Mouse (Mus musculus) left cerebral cortex, postnatal 25 days (tissue): ENCODE measurements at regions not wholly inside any gene's neighbourhood (a gene's known extent, or its start where the extent isn't known, plus 50 kb on each side); places are given as distances from the start of the nearest gene placed in this dataset.
"Not testable (repeated sequence)": the region's sequence is repeated elsewhere in the genome, so short reads cannot be mapped to it uniquely, and the experiment has no call there.

Experiments used
- DNase-seq, 2 experiments: peaks; one replicate each; pipeline ENCODE4 v3.0.0; 2022; ENCODE audit warnings: low spot score in 2 of 2, mixed read lengths in 1 of 2
- intact Hi-C: fragments of 180-260 bp; cut with DNase I; formaldehyde crosslinking; loops from one replicate; pipeline ENCODE4 v1.15.1; 2025

DNA sequence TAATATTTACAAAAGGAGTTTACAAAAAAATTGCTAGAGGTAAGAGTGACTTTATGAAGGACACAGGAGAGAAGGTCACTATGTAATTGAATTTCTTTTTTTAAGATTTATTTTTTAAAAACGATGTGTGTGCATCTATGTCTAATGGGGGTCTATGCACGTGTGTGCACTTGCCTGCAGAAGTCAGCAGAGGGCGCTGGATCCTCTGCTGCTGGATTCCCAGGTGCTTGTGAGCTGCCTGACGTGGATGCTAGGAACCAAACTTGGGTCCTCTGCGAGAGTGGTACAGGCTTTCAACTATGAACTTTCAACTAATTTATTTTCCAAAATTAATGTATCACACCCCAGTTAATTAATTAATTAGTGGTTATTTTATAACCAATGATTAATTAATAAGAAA lies 85.0 kb downstream of the Glrx3 start:
- intact Hi-C loops, result no loop called here
- DNase-seq, result no peak

DNA sequence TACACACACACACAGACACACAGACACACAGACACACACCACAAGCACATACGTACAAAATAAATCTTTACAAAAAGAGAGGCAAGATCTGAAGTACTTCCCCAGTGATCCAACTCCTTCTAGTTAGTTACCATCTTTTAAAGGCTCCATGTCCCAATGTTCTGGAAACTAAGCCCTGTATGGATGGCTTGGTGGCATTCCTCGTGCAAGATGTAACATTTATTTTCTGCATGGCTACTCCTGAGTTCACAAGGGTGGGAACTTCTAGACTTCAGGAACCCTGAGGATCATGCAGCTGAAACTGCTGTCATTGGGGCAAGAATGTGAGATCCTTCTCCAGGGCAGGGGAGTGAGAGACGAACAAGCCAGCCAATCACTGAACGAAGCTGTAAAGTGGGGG lies 96.1 kb downstream of the Glrx3 start:
- no peak for DNase-seq
- intact Hi-C loops, result no loop called here

- intact Hi-C loops, result loop anchor here (2.0 kb wide), 1 partner anchor 71 kb away; no protein-coding TSS in a partner anchor
- peak; percentile 45 to 56 for DNase-seq
Observed at GRCm38 (mm10) chr7:137549991-137550390, 112.6 kb downstream of the Glrx3 start.

GRCm38 (mm10) chr7:137552551-137553198 lies 115.3 kb downstream of the Glrx3 start:
- intact Hi-C loops, result no loop called here

GRCm38 (mm10) chr7:137555481-137555880 lies 118.1 kb downstream of the Glrx3 start:
- intact Hi-C loops, result no loop called here
- no peak for DNase-seq

More at GRCm38 (mm10) chr7:137552551-137553198, 115.3 kb downstream of the Glrx3 start:
- DNase-seq, result no peak

- DNase-seq, result no peak
- intact Hi-C loops, result no loop called here
Observed at GRCm38 (mm10) chr7:137557439-137557838, 120.0 kb downstream of the Glrx3 start.

DNA sequence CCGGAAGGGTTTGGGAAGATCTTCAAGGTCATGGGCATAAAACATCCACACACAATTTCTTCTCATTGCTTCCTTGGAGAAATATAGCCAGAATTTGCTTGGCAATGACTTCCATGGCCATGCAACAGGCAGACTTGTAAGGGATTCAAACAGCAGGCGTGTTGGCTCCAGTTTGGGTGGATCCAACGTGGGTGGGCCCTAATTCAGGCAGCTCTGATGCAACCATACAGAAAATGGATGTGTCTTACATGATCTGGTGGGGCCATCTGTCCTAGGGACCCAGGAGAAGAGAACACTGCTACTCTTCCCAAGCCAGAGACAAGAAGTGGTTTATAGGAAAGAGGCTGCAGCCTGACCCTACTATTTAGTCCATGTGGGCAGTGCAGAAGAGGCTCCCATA lies 121.5 kb downstream of the Glrx3 start:
- DNase-seq, result peak; percentile 18 to 91
- intact Hi-C loops, result no loop called here

- intact Hi-C loops, result no loop called here
Observed at GRCm38 (mm10) chr7:137570199-137570598, 132.8 kb downstream of the Glrx3 start.

DNA sequence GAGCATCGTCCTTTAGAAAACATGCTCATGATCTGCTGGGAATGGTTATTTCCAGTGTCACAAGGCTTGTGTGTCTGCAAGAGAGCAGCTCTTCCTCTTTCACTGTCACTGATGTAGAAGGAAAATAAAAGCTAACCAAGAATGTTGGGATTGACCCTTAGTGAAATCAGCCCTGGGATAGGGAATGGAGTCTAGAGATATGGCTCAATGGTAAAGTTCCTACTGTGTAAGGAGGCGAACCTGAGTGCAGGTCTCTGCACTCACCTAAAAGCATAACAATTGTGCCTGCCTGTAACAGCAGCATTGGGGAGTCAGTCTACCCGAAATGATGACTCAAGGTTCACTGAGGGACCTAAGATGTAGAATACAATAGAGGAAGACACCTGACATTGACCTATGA lies 138.1 kb downstream of the Glrx3 start:
- DNase-seq, result no peak

More at GRCm38 (mm10) chr7:137570199-137570598, 132.8 kb downstream of the Glrx3 start:
- no peak for DNase-seq

DNA sequence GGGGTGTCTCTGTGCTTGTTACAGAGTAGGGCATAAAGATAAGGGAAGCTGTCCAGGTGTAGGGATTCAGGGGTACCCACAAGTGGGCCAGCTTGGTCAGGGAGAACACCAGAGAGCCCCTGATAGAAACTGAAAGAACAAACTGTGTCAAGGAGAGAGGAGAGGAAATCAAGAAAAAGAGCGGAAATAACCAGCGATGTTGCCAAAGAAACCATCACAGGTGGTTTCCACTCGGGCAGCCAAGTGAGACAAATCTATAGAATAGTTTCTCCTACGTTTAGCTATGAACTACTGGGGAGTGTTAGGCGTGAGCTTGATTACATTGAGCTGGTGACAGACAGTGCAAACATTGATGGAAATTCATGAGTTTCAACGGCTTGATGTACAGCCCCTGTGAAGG lies 138.8 kb downstream of the Glrx3 start:
- intact Hi-C loops, result no loop called here
- DNase-seq, result no peak

More for the DNA sequence above, 138.1 kb downstream of the Glrx3 start:
- intact Hi-C loops, result no loop called here

DNA sequence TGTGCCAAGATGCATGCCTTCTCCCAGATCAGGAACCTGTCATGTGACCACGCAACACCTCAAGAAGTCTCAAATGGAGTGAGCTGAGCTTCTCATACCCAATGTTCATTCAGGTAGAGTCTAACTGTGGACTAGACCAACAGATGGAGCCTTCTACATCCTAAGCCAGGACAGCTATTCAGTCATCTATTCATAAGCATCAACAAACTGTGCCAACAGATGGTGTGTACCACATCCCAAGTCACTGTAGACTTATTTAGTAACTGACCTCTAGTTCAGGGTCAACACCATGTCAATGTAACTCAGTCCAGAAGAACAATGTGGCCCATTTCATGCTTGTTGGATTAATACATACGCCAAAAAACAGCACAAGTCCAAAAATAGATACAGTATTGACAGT lies 146.1 kb downstream of the Glrx3 start:
- intact Hi-C loops, result no loop called here
- no peak for DNase-seq

- DNase-seq, intact Hi-C loops: not testable (repeated sequence)
Observed at GRCm38 (mm10) chr7:137584916-137585315, 147.5 kb downstream of the Glrx3 start.

GRCm38 (mm10) chr7:137593570-137593969 lies 156.2 kb downstream of the Glrx3 start:
- DNase-seq, result no peak
- intact Hi-C loops, result no loop called here

- DNase-seq, result no peak
- intact Hi-C loops, result no loop called here
Observed at GRCm38 (mm10) chr7:137595567-137595966, 158.2 kb downstream of the Glrx3 start.

- DNase-seq, result no peak
- intact Hi-C loops, result no loop called here
Observed at GRCm38 (mm10) chr7:137596161-137596560, 158.7 kb downstream of the Glrx3 start.

DNA sequence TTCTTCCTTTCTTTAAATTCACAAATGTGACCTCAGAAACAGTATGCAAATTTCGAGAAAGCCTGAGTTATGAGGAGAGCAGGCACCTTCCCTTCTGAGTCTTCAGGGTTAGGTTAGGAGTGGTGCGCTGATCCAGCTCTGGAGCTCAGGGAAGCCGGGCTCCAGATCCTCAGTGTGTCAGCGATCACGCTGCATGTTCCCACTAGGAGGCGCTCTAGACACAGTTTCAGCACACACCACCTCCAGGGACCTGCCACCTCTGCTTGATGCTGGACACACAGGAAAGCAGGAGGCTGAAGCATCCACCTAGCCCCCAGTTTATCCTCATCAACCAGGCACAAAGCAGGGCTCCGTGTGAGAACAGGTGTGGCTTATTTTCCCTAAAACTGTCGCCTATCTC lies 165.6 kb downstream of the Glrx3 start:
- intact Hi-C loops, result loop anchor here (1.0 to 5.0 kb wide), 6 partner anchors 126 to 824 kb away; partner anchors contain the start of gene Tcerg1l
- DNase-seq, result peak; percentile 80 to 84

GRCm38 (mm10) chr7:137609752-137610151 lies 172.3 kb downstream of the Glrx3 start:
- no peak for DNase-seq
- intact Hi-C loops, result no loop called here

- intact Hi-C loops, result no loop called here
- no peak for DNase-seq
Observed at GRCm38 (mm10) chr7:137611363-137611762, 173.9 kb downstream of the Glrx3 start.

DNA sequence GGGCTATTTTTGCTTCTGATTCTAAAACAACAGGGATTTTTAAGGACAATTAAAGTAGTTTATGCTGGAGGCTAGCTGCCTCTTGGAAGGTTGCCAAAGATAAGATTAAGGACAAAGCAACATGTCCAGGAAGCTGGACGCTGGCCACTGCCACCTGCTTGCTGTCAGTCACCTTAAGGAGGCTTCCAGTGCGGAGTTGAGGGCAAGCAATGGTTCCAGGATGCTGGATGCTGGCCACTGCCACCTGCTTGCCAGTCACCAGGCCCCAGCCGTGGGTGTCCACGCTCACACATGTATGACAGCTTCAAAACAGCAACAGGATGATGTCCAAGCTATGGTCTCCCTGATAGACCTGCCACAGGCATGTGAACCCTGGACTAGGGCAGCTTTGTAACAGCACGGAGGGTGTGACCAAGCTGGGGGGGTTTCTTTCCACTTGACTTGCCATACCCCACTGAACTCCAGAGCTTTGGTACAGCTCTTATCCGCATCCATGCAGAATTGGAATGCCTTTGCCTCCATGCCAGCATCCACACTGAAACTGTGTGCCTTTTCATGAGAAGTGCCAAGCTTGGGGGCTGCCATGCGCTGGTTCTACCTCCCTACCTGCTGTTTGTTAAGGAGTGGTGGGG lies 174.6 kb downstream of the Glrx3 start:
- intact Hi-C loops, result no loop called here
- no peak for DNase-seq

GRCm38 (mm10) chr7:137618406-137619133 lies 181.2 kb downstream of the Glrx3 start:
- intact Hi-C loops, result no loop called here
- DNase-seq, result peak in 1 of 2 experiments; percentile 52
